Mouse (Mus musculus) right cerebral cortex, adult 2 months (tissue): Measurements from ENCODE around the gene Tcf7l2.

Experiments
- DNase-seq, 2 experiments: peaks; one replicate each; pipeline ENCODE4 v3.0.0; 2021 to 2022; ENCODE audit warnings: low spot score in 2 of 2

Tcf7l2 gene

DNA sequence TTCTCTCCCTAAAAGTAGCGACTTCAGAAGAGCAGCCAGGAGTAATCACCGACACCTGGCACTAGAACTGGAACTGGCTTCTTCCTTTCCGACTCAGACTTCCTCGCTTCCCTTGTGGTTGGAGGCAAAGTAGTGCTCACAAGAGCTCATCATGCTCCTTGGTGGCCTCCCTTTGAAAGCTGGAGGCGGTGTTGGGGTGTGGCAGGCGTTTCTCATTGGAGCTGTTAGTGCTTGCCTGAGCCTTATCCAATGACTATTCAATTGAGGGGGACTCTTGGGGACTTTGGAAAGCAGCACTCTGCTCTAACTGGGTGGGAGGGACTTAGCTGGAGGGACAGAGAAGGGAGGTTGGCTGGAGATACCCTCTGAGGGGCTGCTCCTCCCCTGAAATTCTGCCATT lies 9.1 kb upstream of the Tcf7l2 start:
- DNase-seq, result no peak

DNA sequence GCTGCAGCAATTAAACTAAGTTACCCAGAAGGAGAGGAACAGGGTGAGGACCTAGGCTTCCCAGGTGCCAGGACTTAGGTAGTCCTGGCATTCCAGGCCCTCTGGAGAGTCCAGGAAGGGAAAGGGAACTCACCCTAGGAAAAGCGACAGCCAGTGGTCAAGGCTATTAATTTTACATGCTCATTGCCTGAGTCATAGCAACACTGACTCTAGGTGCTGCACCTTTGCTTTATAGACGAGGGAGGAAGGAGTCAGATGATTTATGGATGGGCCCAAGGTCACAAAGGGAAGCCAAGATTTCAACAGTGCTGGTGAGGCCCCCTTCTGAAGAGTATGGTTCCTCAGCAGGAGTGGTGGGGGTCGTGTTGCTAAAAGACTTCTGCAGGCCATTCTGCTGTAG lies 8.6 kb upstream of the Tcf7l2 start:
- no peak for DNase-seq

DNA sequence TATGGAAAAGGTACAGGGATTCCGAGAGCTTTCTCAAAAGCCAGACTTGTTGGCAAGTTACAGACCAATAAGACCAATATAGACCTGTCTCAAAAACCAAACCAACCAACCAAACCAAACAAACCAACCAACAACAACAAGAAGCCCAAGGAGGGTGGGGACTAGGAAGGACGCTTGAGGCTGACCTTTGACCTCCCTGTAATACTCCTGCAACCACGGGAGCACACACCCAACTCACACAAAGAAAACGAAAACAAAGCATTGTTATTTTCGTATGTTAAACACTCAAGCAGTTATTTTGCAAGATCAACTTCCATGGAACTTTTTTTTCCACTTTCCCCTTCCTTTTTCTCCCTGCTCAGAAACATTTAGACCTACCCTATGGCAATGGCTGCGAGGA lies 5.6 kb upstream of the Tcf7l2 start:
- no peak for DNase-seq

DNA sequence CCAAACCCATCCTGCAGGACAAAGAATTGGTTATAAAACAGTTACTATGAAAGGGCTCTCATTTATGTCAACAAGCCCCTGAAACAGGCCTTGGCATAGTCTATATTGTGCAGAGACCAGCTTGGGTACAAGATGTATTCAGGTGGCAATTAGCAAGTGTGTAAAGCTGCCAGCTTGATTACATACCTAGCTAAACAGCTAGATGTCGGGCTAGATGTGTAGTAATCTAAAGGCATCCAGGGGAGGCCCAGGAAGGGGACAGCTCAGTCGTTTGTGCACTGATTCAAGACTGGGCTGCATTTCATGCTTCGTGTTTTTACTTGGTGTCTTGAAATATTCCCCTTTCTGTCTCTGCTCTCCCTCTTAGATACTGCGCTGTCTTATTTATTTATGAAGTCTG lies 1.9 kb upstream of the Tcf7l2 start:
- DNase-seq, result no peak

DNA sequence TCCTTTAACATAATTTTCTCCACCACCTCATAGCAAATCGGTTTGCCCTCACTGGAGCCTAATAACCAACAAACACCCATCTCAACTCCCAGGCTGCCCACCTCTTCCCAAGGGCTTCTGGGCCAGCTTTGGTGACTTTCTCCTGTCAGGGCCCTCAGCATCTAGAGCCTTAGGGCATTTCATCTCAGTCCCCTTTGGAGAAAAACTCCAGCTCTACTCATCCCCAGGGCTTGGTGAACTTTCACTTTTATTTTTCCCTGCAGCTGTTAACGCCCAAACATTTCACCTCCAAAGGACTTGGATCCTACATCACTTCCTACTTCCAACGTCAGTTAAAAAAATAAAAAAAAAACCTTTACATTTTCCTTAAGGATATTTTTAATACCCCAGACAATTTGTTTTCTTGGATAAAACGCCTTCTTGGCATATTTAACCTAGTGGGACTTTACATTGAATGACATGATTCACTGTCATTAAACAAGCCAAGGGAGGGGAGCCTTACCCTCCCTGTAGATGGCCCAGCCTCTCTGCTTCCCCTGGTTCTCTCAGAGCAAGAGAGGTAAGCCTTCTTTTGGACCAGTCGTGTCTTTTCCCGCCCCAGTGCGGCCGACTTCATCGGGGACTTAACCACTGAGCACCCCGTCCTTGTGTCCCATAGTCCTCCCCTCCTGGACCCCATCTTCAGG lies 724 bp upstream of the Tcf7l2 start:
- no peak for DNase-seq

DNA sequence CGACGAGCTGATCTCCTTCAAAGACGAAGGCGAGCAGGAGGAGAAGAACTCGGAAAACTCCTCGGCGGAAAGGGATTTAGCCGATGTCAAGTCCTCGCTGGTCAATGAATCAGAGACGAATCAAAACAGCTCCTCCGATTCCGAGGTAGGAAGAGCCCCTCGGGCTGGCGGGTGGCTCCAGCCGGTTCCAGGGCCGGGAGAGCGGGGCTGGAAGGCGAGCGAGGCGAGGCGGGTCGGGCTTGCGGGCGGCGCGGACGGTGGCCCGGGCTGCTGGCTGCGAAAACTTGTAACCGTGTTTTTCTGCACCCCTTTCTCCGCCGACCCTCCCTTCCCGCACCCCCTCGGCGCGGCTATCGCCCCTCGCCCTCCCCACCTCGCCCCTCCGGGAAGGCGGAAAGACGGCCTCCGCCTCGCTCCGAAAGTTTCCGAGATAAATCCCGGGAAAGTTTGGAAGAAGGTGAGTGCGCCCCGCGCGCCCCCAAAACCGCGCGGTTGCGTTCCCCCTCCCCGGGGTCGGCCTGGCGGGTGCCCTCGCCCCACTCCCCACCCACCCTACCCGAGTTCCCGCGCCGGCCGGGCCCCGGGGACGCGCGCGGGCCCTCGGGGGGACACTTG lies 873 bp downstream of the Tcf7l2 start:
- DNase-seq, result no peak

DNA sequence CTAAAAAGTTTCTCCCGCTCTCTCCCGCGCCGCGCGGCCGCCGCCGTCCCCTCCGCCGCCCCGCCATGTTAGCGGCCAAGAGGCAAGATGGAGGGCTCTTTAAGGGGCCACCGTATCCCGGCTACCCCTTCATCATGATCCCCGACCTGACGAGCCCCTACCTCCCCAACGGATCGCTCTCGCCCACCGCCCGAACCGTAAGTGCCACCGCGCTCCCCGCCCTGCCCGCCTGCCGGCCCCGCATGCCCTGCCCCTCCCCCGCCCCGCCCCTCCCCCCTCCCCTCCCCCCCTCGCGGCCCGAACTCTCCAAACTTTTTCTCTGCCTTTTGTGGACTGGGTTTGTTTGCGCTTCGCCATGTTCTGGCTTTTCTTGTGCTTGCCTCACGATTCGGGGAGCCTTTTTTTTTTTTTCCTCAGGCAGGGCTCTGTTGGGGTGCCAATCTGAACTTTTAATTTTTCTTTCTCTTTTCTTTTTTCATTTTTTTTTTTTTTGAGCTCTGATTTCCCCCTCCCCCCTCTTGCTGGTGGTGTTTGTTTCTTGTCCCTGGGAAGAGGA lies 1.5 kb downstream of the Tcf7l2 start:
- DNase-seq, result no peak

DNA sequence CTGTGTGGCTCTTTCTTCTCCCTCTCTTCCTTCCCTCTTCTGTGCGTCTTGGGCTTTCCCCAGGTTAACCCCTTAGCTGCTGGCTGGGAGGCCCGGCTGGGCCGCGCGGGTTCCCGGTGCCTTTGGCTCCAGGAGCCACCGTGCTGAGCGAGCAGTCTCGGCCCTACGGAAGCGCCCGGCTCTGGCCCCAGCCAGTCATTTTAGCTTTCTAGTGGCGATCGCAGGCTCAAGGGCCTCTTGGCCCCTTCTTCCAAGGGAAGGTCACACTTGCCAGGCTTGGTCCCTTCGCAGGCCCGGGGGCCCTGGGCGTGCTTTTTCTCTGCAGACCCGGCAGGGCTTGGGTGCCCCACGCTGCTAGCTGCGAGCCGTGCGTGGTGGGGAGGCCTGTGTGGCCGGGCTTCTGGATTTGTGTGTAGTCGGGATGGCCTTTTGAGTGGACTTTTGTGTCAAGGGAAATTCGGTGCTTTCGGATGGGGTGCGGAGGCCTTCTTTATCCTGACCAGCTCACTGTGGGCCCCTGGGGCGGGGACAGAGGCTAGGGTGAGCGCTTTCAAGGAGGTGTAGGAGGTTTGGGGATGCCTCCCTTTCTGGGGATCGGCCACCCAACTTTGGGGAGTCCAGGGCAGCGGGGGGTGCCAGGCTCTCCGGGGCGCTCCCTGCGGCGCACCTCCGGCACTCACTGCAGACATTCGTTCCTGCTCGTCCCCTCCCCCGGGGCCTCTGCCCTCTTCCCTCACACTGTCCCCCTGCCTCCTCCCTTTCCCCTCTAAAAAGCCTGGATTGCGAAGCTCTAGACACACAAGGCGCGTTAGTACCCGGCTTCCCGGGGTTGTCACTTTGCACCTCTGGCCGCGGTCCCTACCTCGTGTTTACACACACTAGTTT lies 2.2 kb downstream of the Tcf7l2 start:
- DNase-seq, result peak in 1 of 2 experiments; percentile 28

DNA sequence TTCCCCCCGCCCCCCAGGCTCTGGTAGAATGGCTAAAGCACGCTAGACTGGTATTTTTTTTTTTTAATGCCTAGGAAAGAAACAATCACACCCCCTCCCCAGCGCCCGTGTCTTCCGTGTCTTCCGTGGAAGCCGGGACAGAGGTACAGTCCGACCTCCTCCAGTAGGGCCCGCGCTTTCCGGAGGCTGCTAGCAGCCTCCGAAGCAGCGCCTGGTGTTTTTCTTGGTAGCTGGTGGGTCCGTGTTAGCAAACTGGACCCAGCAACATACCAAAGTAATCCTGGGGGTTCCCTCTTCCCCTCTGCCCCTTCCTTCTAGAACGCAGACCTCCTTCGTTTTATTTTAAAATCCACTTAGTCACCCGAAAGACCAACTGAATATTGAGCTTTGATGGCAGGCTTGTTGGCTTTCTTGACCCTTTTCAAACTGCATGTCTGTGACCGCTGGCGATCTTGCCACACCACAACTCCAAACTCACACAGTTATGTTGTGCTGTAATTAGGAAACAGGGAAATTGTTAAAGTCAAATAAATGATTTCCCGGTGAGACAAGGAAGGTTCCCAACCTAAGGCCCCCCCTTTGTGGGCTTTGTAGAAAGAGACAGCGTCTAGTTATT lies 3.1 kb downstream of the Tcf7l2 start:
- DNase-seq, result no peak

DNA sequence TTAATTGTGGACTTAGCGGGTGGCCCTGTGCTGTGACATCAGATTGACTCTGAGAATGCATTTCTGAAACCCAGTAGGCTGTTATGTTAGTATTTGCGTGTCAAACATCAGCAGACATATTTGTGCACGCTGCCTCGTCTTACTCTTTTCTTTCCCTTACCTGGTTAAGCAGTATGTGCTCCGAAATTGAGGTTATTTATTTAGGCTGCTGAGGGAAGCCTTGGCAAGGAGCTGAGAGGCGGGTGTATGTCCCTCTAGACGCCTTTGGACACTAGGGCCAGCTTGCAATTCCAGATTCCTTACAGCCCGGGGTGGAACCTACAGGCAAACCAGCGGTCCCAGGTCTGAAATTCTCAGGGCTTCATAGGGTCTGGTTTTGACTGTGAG lies 3.6 kb downstream of the Tcf7l2 start:
- no peak for DNase-seq

DNA sequence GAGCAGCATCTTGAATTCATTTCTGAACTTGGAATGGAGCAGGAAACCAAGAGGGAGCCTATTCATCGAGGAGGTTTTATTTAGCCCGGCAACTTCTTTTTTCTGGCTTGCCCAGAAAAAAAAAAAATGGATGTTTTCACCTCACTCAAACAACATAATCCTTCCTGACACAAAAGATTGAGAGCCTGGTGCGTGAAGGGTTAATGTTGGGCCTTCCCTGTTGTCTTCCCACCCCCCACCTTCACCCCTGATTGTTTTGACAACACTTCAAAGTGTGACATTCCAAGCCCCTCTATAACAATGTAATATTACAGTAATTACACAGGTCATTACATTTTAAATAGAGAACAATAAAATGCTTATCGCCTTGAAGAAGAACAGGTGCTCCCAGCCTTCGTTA lies 4.6 kb downstream of the Tcf7l2 start:
- no peak for DNase-seq

DNA sequence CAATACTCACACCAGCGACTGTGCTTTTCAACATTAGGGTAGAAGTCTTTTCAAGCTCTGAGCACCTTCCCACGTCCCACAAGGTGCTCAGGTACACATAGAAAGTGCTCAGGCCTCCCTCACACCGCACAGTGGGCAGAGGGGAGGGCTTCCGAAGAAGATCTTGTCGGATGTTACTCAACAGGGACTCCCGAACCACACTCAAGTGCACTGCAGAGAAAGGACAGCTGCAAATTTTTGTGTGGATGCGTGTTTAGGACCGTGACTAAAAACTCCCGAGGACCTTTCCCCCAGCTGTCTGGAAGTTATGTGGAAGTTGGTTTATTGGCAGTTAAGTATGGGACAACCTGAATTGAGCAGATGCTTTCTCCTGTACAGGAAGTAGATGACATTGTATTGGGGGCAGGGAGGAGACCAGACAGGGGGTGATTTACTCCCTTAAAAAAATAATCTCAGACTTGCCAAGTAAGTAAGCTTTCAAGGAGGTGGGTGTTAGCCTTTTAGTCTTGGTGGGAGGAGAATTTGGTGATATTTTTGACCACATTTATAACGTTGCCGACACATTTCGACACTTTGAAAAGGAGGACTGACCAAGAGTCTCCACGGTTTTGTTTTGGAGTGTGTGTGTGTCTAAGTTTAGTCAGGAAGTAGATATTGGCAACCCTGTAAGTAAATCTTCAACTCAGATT lies 5.8 kb downstream of the Tcf7l2 start:
- no peak for DNase-seq

DNA sequence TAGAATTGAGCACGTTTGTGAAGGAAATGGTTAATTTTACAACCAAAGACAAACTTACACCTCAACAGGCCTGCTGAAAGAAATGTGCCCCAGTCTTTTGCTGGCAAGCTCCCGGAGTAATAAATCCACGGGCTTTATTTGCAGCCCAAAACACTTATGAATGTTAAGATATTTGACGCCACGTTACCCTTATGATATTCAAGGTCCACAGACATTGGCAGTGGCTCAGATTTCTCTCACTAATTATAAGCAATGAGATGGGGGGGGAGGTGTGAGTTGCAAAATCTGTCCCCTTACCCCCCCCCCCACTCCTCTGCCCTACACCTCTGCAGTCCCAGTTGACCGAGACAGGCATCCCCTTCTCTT lies 6.3 kb downstream of the Tcf7l2 start:
- DNase-seq, result no peak

DNA sequence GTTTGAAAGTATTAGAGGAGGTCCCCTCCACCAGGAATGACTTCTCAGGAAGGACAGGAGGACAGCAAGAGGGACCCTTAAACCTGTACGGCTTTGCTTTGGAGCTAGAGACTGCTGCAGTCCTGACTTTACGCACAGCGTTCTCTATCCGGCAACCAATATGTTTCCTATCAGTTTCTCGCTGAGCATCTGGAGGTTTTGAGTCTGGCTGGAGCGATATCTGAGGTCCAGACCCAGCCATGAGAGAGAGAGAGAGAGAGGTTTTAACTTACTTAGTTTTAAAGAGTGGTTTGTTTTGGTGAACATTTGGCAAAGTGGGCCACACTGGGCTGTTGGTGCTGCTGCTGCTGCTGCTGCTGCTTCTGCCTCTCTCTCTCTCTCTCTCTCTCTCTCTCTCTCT lies 7.2 kb downstream of the Tcf7l2 start:
- DNase-seq, result no peak

DNA sequence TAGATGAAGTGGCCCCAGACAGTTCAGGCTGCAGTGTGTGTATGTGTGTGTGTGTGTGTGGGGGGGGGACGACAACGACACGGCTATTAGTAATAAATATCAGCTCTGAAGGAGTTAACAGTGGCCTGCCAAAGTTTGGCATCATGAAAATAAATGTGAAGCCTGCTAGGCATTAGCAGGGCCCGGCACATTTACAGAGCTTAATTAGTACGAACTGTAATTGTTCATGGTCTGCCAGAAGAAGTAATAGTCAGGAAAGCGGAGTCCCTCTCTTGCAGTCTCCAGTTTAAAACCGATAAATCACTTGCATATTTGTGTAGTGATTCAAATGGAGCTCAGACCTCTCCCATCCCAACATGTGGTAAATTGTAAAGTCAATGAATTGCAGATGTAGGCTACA lies 7.9 kb downstream of the Tcf7l2 start:
- DNase-seq, result no peak

DNA sequence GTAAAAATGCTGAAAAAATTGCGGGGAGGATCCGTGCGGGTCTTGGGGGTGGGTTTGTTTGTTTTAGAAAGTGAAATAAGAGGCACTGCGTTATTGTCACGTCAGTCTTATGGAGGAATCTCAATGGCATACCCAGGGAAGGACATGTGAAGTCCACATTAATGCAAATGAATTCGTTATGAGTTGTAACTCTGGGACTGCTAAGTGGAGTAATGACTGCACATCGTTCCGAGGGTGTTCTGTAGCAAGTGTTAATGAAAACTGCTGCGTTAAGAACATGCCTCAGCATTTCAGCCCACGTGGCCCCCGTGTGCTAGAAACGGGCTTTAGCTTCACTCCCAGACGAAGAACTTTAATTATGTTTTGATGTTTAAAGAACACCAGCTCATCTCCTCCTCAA lies 8.4 kb downstream of the Tcf7l2 start:
- no peak for DNase-seq

DNA sequence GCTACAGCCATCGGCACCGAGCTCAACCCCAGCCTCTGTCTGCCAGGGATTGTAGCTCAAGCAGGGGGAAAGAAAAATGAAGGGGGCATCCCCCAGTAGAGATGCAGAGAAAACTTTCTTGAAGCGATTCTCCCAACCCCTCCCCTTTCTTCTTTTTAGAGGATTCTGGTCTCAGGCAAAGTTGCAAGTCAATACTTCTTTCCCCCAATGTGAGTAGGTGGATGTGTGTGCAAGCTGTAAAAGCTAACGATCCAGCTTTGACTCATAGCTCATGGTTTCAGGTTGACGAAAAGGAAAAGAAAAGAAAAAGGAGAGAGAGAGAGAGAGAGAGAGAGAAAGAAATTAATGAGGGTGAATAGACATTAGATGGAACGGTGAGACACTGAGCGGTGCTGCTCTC lies 8.8 kb downstream of the Tcf7l2 start:
- DNase-seq, result no peak

DNA sequence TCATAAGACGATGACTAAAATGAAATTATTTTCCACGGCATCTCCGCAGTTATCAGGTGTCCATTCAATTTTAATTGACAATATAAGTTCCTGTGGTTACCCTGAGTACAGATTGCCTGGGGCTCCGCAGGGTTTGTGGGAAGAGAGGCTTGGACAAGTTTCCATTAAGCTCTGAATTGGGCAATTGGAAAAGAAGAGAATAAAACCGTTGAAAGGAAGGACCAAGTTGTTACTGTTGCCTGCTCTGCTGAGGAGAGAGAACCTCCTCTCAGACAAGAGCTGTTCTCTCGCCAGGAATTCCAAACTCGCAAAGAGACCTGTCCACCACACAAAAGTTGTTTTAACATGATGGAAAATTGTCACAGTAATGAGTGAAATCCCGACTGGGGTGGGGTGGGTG lies 11.2 kb downstream of the Tcf7l2 start:
- DNase-seq, result no peak

DNA sequence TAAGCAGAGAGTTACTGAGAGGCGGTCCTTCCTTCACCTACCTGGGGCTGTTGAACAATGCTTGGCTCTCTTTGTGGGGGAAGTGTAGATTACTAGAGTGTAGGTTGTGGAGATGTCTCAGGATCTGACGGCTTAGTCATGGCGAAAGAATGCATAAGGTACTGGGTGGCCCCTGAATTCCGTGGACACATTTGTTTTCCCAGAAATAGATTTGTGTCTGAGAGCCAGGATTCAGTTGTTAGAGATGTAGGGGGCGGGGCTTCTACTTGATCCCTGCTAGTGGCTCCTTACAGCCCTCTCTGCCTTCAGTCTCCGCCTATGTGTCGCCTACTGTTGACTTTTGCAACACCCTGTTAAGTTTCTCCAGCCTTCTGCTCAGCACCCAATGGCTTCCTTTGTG lies 12.7 kb downstream of the Tcf7l2 start:
- no peak for DNase-seq

DNA sequence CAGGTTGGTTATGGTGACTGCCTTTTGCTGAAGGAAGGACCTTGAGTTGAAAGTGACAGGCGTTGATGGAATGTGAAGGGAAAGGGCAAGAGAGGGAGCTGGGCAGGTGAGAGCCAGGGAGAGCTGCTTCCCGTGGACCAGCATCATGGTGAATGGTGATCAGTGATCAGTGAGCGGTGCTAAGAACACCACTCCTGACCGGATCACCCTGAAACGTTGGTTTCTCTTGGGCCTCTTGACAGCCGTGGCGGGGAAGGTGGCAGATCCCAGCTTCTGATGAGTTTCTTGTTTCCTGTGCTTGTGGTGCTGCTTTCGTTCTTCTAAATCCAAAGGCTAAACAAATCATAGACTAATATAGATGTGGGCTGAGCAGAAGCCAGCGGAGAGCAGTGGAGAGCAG lies 13.8 kb downstream of the Tcf7l2 start:
- DNase-seq, result no peak

DNA sequence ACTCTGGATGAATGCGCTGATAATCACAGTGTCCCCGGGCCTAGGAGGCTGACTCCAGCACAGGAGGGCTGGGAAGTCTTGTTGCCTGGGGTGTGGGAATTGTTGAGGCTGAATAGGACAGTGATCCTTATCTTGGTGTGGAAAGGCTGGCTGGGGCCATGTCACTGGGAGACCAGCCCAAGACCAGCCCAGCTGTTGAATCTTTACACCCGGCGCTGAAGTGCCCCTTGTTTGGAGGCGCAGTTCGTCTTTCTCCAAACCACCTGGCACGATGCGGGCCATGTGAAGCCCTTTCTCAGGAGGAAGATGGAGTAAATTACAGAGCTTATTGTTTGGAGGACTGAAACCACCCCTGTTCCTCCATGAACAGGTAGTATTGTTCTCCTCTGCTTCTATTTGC lies 15.1 kb downstream of the Tcf7l2 start:
- no peak for DNase-seq

DNA sequence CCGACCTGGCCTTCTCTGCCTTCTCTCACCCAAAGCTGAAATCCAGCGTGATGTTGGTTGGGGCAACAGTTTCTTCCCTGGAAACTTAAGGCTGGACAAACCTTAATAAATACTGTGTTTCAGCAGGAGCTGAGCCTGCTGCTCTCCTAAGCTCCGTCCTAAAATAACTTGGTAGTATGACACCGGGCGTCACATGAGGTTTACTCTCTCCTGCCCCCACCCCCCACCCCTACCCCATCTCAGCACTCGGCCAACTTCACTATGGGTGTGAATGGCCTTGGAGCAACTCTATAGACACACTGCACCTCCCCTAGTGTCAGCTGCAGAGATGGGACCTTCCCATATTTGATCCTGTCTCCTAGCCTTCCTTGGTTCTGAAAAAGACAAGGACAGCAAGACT lies 15.8 kb downstream of the Tcf7l2 start:
- no peak for DNase-seq
